ENCODE assay signal across 11 mouse cellular contexts in the genomic region with DNA sequence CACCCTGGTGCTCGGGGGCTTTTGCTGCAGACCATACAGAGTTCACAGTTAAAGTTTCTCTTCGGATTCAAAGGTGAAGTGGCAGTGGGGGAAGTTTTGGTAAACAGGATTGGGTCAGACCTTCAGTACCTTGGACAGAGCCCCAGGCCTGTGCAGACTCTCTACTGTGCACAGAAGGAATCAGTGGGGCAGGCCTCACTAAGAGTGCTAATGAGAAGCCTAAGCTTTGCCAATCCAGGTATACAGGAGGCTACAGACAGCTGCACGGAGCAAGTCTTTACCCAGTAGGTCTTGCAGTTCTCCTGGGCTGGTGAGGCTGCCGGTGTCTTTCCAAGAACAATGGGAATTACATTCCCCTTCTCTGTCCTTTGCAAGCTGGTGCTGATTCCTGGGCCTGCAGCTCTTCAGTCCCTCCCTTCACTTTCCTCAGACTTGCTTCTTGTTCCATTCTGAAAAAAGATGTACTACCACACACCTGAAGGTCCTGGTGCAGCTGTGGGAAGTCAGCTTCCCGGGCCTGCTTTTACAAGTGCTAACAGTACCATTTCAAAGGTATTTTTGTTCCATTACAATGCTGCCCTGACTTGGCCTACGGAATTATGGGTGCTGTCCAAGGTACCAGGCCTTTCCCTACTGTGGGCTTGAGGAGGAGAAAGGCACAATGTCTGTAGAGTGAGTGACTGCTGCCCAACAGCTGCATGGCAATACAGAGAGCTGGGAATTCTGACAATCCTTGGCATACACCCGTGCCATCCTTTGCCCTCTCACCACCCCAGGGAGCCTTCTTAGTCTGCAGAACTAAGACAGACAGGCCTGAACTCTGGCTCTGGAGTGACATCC.
A peak's percentile ranks its signal among the peaks of the same experiment; 100 is the strongest.
DNase-seq lines count a peak whose midpoint lies in the region; ATAC-seq lines count a peak whose summit lies in the region.
"Had no signal": no experiment of that assay in that cellular context is flagged by ENCODE, and none has a peak within 500 bp of the region (broad histone marks: within the 10 kb centered on the region; RNA-seq: fewer than 3 reads in every experiment).

No protein-coding gene starts in this region.

- no peaks in the 10 kb centered on the region for H3K9me3 ChIP-seq in kidney, embryonic 16.5 days (ENCODE audit: low read length)
- no peaks in the 10 kb centered on the region for H3K9me3 ChIP-seq in midbrain, embryonic 11.5 days (ENCODE audit: control insufficient read depth, low read length)
- H3K9me3 ChIP-seq: heart, embryonic 13.5 days; limb, embryonic 15.5 days; neural tube, embryonic 13.5 days had no signal

- no peak overlapping the region for H3K4me3 ChIP-seq in kidney, embryonic 16.5 days (ENCODE audit: low read length)
- no peak overlapping the region for H3K4me3 ChIP-seq in midbrain, embryonic 11.5 days (ENCODE audit: low read depth, low read length)
- H3K4me3 ChIP-seq: heart, embryonic 13.5 days; limb, embryonic 15.5 days; neural tube, embryonic 13.5 days had no signal

- no peaks in the 10 kb centered on the region; the same call in 1 of the 2 replicates for H3K36me3 ChIP-seq in kidney, embryonic 16.5 days (ENCODE audit: insufficient read depth, low read length)
- no peaks in the 10 kb centered on the region for H3K36me3 ChIP-seq in midbrain, embryonic 11.5 days (ENCODE audit: control insufficient read depth, insufficient read depth, low read length)

- H3K4me2 ChIP-seq in kidney, embryonic 16.5 days (replicated peaks; ENCODE audit: low read depth, low read length), result no peak overlapping the region
- no peak overlapping the region for H3K4me2 ChIP-seq in midbrain, embryonic 11.5 days
- H3K4me2 ChIP-seq: heart, embryonic 13.5 days; limb, embryonic 15.5 days; neural tube, embryonic 13.5 days had no signal

- H3K4me1 ChIP-seq in kidney, embryonic 16.5 days (ENCODE audit: insufficient read depth, low read length), result no peaks in the 10 kb centered on the region
- no peaks in the 10 kb centered on the region for H3K4me1 ChIP-seq in midbrain, embryonic 11.5 days (ENCODE audit: control insufficient read depth, insufficient read depth, low read length)
- H3K4me1 ChIP-seq: neural tube, embryonic 13.5 days had no signal

- no peak for DNase-seq in kidney, adult 11 months
- DNase-seq in 3T3-L1 (ENCODE audit: low read depth, low spot score), result peak; percentile 61
- peak; percentile 29 for DNase-seq in Muller cell, postnatal 12 days (ENCODE audit: inconsistent ontology term)
- DNase-seq in kidney, postnatal 36 days, result peak; percentile 4 to 58
- DNase-seq in layer of hippocampus, postnatal 14 days (ENCODE audit: low spot score in 2 of 2), result no peak
- DNase-seq in frontal cortex, postnatal 25 days (ENCODE audit: low spot score in 2 of 2), result no peak
- no peak for DNase-seq in midbrain, embryonic 11.5 days (ENCODE audit: low spot score, missing footprints)

- no peak overlapping the region for H3K9ac ChIP-seq in kidney, embryonic 16.5 days (replicated peaks; ENCODE audit: low read length)
- no peak overlapping the region for H3K9ac ChIP-seq in midbrain, embryonic 11.5 days (ENCODE audit: low read length)
- H3K9ac ChIP-seq: heart, embryonic 13.5 days; limb, embryonic 15.5 days; neural tube, embryonic 13.5 days had no signal

- H3K27ac ChIP-seq in kidney, embryonic 16.5 days (ENCODE audit: low read length), result no peak overlapping the region
- H3K27ac ChIP-seq in midbrain, embryonic 11.5 days (ENCODE audit: low read depth, low read length), result no peak overlapping the region
- H3K27ac ChIP-seq: heart, embryonic 13.5 days; limb, embryonic 15.5 days; neural tube, embryonic 13.5 days had no signal

- peak; percentile 58; the same call in 1 of the 2 replicates for ATAC-seq in kidney, embryonic 16.5 days (ENCODE audit: low FRiP score, low TSS enrichment)
- no peak for ATAC-seq in midbrain, embryonic 11.5 days (ENCODE audit: low FRiP score)

- WGBS in kidney, embryonic 16.5 days, result 41% methylated on average over 7 of the region's 7 CpGs
- WGBS in midbrain, embryonic 11.5 days, result 44% methylated on average over 7 of the region's 7 CpGs

- H3K27me3 ChIP-seq in kidney, embryonic 16.5 days (ENCODE audit: insufficient read depth, low read length), result no peaks in the 10 kb centered on the region
- H3K27me3 ChIP-seq in midbrain, embryonic 11.5 days (ENCODE audit: control insufficient read depth, insufficient read depth, low read length), result no peaks in the 10 kb centered on the region
- H3K27me3 ChIP-seq: heart, embryonic 13.5 days; limb, embryonic 15.5 days; neural tube, embryonic 13.5 days had no signal

Comparison
In these comparisons a context has a peak if more than half of its experiments do, and no peak if none do; other contexts are left out.
1. DNase-seq: peak in 3T3-L1 (single experiment), Muller cell, postnatal 12 days (single experiment) and kidney, postnatal 36 days (2 of 2); none in kidney, adult 11 months (single experiment), layer of hippocampus, postnatal 14 days (0 of 2), frontal cortex, postnatal 25 days (0 of 2) and midbrain, embryonic 11.5 days (single experiment).